Mouse (Mus musculus) mature B cell (primary cell): ENCODE measurements around the gene Pcca.

ENCODE experiments used
- in situ Hi-C: fragments of 300-500 bp; cut with MboI; formaldehyde crosslinking; loops from 2 replicates; pipeline ENCODE4 v1.14.3; 2019

The Pcca gene

GRCm38 (mm10) chr14:122736806-122737205 lies 202.7 kb downstream of the Pcca start:
- in situ Hi-C loops, result no loop called here

- in situ Hi-C loops, result no loop called here
Measured at GRCm38 (mm10) chr14:122747860-122748842, 214.0 kb downstream of the Pcca start.

- in situ Hi-C loops, result no loop called here
Measured at GRCm38 (mm10) chr14:122751552-122751951, 217.4 kb downstream of the Pcca start.

- in situ Hi-C loops, result no loop called here
Measured at GRCm38 (mm10) chr14:122753278-122753677, 219.2 kb downstream of the Pcca start.

- in situ Hi-C loops, result no loop called here
Measured at GRCm38 (mm10) chr14:122754311-122754710, 220.2 kb downstream of the Pcca start.

- in situ Hi-C loops, result no loop called here
Measured at GRCm38 (mm10) chr14:122755559-122755958, 221.4 kb downstream of the Pcca start.

- in situ Hi-C loops, result no loop called here
Measured at GRCm38 (mm10) chr14:122756671-122757070, 222.5 kb downstream of the Pcca start.

GRCm38 (mm10) chr14:122759890-122760289 lies 225.8 kb downstream of the Pcca start:
- in situ Hi-C loops, result no loop called here

GRCm38 (mm10) chr14:122760803-122761202 lies 226.7 kb downstream of the Pcca start:
- in situ Hi-C loops, result no loop called here

GRCm38 (mm10) chr14:122762603-122763002 lies 228.5 kb downstream of the Pcca start:
- in situ Hi-C loops, result no loop called here

- in situ Hi-C loops, result no loop called here
Measured at GRCm38 (mm10) chr14:122765951-122766350, 231.8 kb downstream of the Pcca start.

GRCm38 (mm10) chr14:122766448-122766847 lies 232.3 kb downstream of the Pcca start:
- in situ Hi-C loops, result no loop called here

- in situ Hi-C loops, result no loop called here
Measured at GRCm38 (mm10) chr14:122784701-122785100, 250.6 kb downstream of the Pcca start.

GRCm38 (mm10) chr14:122788199-122788598 lies 254.1 kb downstream of the Pcca start:
- in situ Hi-C loops, result no loop called here

GRCm38 (mm10) chr14:122790111-122790510 lies 256.0 kb downstream of the Pcca start:
- in situ Hi-C loops, result no loop called here

- in situ Hi-C loops, result no loop called here
Measured at GRCm38 (mm10) chr14:122793368-122793767, 259.2 kb downstream of the Pcca start.

GRCm38 (mm10) chr14:122800296-122800695 lies 266.2 kb downstream of the Pcca start:
- in situ Hi-C loops, result no loop called here

GRCm38 (mm10) chr14:122821002-122821401 lies 286.9 kb downstream of the Pcca start:
- in situ Hi-C loops, result no loop called here

GRCm38 (mm10) chr14:122823791-122824190 lies 289.7 kb downstream of the Pcca start:
- in situ Hi-C loops, result no loop called here

- in situ Hi-C loops, result no loop called here
Measured at GRCm38 (mm10) chr14:122825464-122825863, 291.3 kb downstream of the Pcca start.

GRCm38 (mm10) chr14:122830433-122830832 lies 296.3 kb downstream of the Pcca start:
- in situ Hi-C loops, result no loop called here

GRCm38 (mm10) chr14:122833666-122834065 lies 299.5 kb downstream of the Pcca start:
- in situ Hi-C loops, result no loop called here

GRCm38 (mm10) chr14:122834753-122835152 lies 300.6 kb downstream of the Pcca start:
- in situ Hi-C loops, result no loop called here
